17 mouse cellular contexts compared by ENCODE assay signal in genomic region chr10:80765746-80766145, GRCm38 (mm10). TPM values are rescaled to one million over a fixed set of nuclear protein-coding genes. Genes with fewer than 3 reads are reported as not detected.
A peak's percentile ranks its signal among the peaks of the same experiment; 100 is the strongest.
DNase-seq lines count a peak whose midpoint lies in the region; ATAC-seq and TF ChIP-seq lines count a peak whose summit lies in the region.
"Had no signal": no experiment of that assay in that cellular context is flagged by ENCODE, and none has a peak within 500 bp of the region (broad histone marks: within the 10 kb centered on the region; RNA-seq: fewer than 3 reads in every experiment).

No protein-coding gene starts in this region.

- ATAC-seq in heart, postnatal 0 days (ENCODE audit: insufficient read depth, low read depth): no peak
- ATAC-seq in lung, embryonic 16.5 days (ENCODE audit: low read depth): peak; percentile 17; the same call in 1 of the 2 replicates
- no peak for ATAC-seq in erythroid progenitor cell, adult 5-6 weeks (replicated peaks; ENCODE audit: low FRiP score, poor library complexity, severe bottlenecking)
- no peak for ATAC-seq in neural tube, embryonic 15.5 days (ENCODE audit: low FRiP score)
- ATAC-seq: forebrain, embryonic 16.5 days had no signal

- H3K9ac ChIP-seq in heart, postnatal 0 days (replicated peaks; ENCODE audit: low read depth, low read length): no peak overlapping the region
- 0 out of 2 replicates have a peak overlapping the region, but pooled peaks have one; percentile 9 for H3K9ac ChIP-seq in lung, embryonic 16.5 days (ENCODE audit: low read length)
- no peak overlapping the region for H3K9ac ChIP-seq in neural tube, embryonic 15.5 days (replicated peaks)
- H3K9ac ChIP-seq: liver, embryonic 13.5 days had no signal

- TF ChIP-seq CTCF in heart, postnatal 0 days (IDR thresholded peaks at IDR 0.05; ENCODE audit: low read depth): no peak
- no peak for TF ChIP-seq CTCF in lung, adult 2 months (IDR thresholded peaks at IDR 0.05; ENCODE audit: insufficient read depth, low read length)

- no peaks in the 10 kb centered on the region for H3K9me3 ChIP-seq in heart, postnatal 0 days (replicated peaks; ENCODE audit: control insufficient read depth, low read length)
- no peaks in the 10 kb centered on the region for H3K9me3 ChIP-seq in lung, embryonic 16.5 days (ENCODE audit: control insufficient read depth, low read length)
- no peaks in the 10 kb centered on the region for H3K9me3 ChIP-seq in neural tube, embryonic 15.5 days (replicated peaks)
- H3K9me3 ChIP-seq: heart, embryonic 10.5 days; hindbrain, embryonic 10.5 days; liver, embryonic 13.5 days had no signal

- no peak for TF ChIP-seq POLR2A in lung, adult 2 months (IDR thresholded peaks at IDR 0.05; ENCODE audit: borderline replicate concordance, extremely low read depth, low read depth, low read length)

- no peak for TF ChIP-seq EP300 in heart, postnatal 0 days (IDR thresholded peaks at IDR 0.05; ENCODE audit: low read depth)

- H3K4me1 ChIP-seq in heart, postnatal 0 days (ENCODE audit: control insufficient read depth, insufficient read depth): peaks cover 26% of the 10 kb centered on the region
- peaks cover 12% of the 10 kb centered on the region for H3K4me1 ChIP-seq in lung, embryonic 16.5 days (replicated peaks; ENCODE audit: control insufficient read depth, insufficient read depth, low read length)
- H3K4me1 ChIP-seq in lung, adult 2 months (ENCODE audit: control insufficient read depth, insufficient read depth, low read length): peaks cover 7% of the 10 kb centered on the region
- H3K4me1 ChIP-seq in neural tube, embryonic 15.5 days: peaks cover 19% of the 10 kb centered on the region

- no peak overlapping the region for H3K4me3 ChIP-seq in heart, postnatal 0 days (ENCODE audit: low read depth, low read length)
- no peak overlapping the region for H3K4me3 ChIP-seq in lung, embryonic 16.5 days (ENCODE audit: low read length)
- no peak overlapping the region for H3K4me3 ChIP-seq in lung, adult 2 months (replicated peaks; ENCODE audit: extremely low read depth, low read depth, low read length)
- H3K4me3 ChIP-seq in neural tube, embryonic 15.5 days (replicated peaks): no peak overlapping the region
- H3K4me3 ChIP-seq: heart, embryonic 10.5 days; hindbrain, embryonic 10.5 days; liver, embryonic 13.5 days had no signal

- H3K36me3 ChIP-seq in heart, postnatal 0 days (replicated peaks; ENCODE audit: control insufficient read depth, insufficient read depth, low read length): peaks cover 58% of the 10 kb centered on the region
- H3K36me3 ChIP-seq in lung, embryonic 16.5 days (ENCODE audit: control insufficient read depth, insufficient read depth, low read length): peaks cover 18% of the 10 kb centered on the region
- peaks cover 48% of the 10 kb centered on the region for H3K36me3 ChIP-seq in neural tube, embryonic 15.5 days

- H3K4me2 ChIP-seq in heart, postnatal 0 days (ENCODE audit: low read depth, low read length): no peak overlapping the region
- no peak overlapping the region for H3K4me2 ChIP-seq in lung, embryonic 16.5 days (ENCODE audit: low read depth, low read length)
- no peak overlapping the region for H3K4me2 ChIP-seq in neural tube, embryonic 15.5 days
- H3K4me2 ChIP-seq: liver, embryonic 13.5 days had no signal

- 0 out of 2 replicates have a peak overlapping the region, but pooled peaks have one; percentile 65 for H3K27ac ChIP-seq in heart, postnatal 0 days (ENCODE audit: low read depth)
- H3K27ac ChIP-seq in lung, embryonic 16.5 days (ENCODE audit: low read length): peak overlapping the region; percentile 77
- H3K27ac ChIP-seq in neural tube, embryonic 15.5 days (replicated peaks): no peak overlapping the region
- H3K27ac ChIP-seq: heart, embryonic 10.5 days; hindbrain, embryonic 10.5 days; liver, embryonic 13.5 days had no signal

- WGBS in heart, postnatal 0 days: 79% methylated on average over 2 of the region's 2 CpGs
- 54% methylated on average over 2 of the region's 2 CpGs for WGBS in lung, embryonic 16.5 days
- WGBS in lung, adult 2 months: 48% methylated on average over 2 of the region's 2 CpGs
- WGBS in neural tube, embryonic 15.5 days: 89% methylated on average over 2 of the region's 2 CpGs

- DNase-seq in heart, postnatal 0 days (ENCODE audit: low spot score): no peak
- no peak for DNase-seq in heart, adult 9 months (ENCODE audit: low spot score in 2 of 2)
- no peak for DNase-seq in lung, adult 2 months
- peak; percentile 71 for DNase-seq in adrenal gland, postnatal 14 days
- DNase-seq: cerebellum, adult 9-10 months; layer of hippocampus, adult 9-11 months; liver, embryonic 13.5 days; midbrain, embryonic 14.5 days; right cerebral cortex, postnatal 14 days; thymus, adult 18-20 months had no signal

- no peaks in the 10 kb centered on the region for H3K27me3 ChIP-seq in heart, postnatal 0 days (ENCODE audit: control insufficient read depth, insufficient read depth, low read length)
- no peaks in the 10 kb centered on the region for H3K27me3 ChIP-seq in lung, embryonic 16.5 days (ENCODE audit: control insufficient read depth, insufficient read depth, low read depth, low read length)
- no peaks in the 10 kb centered on the region for H3K27me3 ChIP-seq in neural tube, embryonic 15.5 days (replicated peaks)
- H3K27me3 ChIP-seq: liver, embryonic 13.5 days had no signal

RNA-seq across cellular contexts. Expression of gene Dot1l, which starts 10.7 kb away (rescaled TPM):
- 19.4 and 32.8 TPM in 2 replicates for total RNA-seq in heart, postnatal 0 days (2014; rRNA removed; ENCODE audit: low replicate concordance)
- 13.1 and 14.0 TPM in 2 replicates for polyA plus RNA-seq in heart, postnatal 0 days (2015; fragmentation: Nextera tagmentation; extraction: Ambion mirVana)
- 15.4 and 17.5 TPM in 2 replicates for polyA plus RNA-seq in lung, embryonic 16.5 days (2015; fragmentation: Nextera tagmentation; extraction: Ambion mirVana)
- 29.9 and 43.0 TPM in 2 replicates for polyA plus RNA-seq in lung, adult 2 months (2012; rRNA removed)
- total RNA-seq in adrenal gland, postnatal 14 days (2021): 82.3 and 90.7 TPM in 2 replicates
- total RNA-seq in erythroid progenitor cell, adult 5-6 weeks (2015; ENCODE audit: low replicate concordance): 69.6 and 105 TPM in 2 replicates
- total RNA-seq in erythroid progenitor cell, adult 5-6 weeks (2017; ENCODE audit: low replicate concordance): 51.7 and 61.7 TPM in 2 replicates
- 19.3 and 20.3 TPM in 2 replicates for polyA plus RNA-seq in neural tube, embryonic 15.5 days (2015; fragmentation: Nextera tagmentation; extraction: Ambion mirVana)

RNA-seq across cellular contexts. Expression of gene Ap3d1, which starts 23.7 kb away (rescaled TPM):
- total RNA-seq in heart, postnatal 0 days (2014; rRNA removed; ENCODE audit: low replicate concordance): 72.7 and 77.9 TPM in 2 replicates
- 31.6 and 34.3 TPM in 2 replicates for polyA plus RNA-seq in heart, postnatal 0 days (2015; fragmentation: Nextera tagmentation; extraction: Ambion mirVana)
- polyA plus RNA-seq in lung, embryonic 16.5 days (2015; fragmentation: Nextera tagmentation; extraction: Ambion mirVana): 59.6 and 59.9 TPM in 2 replicates
- 111 and 136 TPM in 2 replicates for polyA plus RNA-seq in lung, adult 2 months (2012; rRNA removed)
- total RNA-seq in adrenal gland, postnatal 14 days (2021): 80.3 and 85.6 TPM in 2 replicates
- total RNA-seq in erythroid progenitor cell, adult 5-6 weeks (2015; ENCODE audit: low replicate concordance): 42.8 and 69.6 TPM in 2 replicates
- total RNA-seq in erythroid progenitor cell, adult 5-6 weeks (2017; ENCODE audit: low replicate concordance): 66.0 and 111 TPM in 2 replicates
- polyA plus RNA-seq in neural tube, embryonic 15.5 days (2015; fragmentation: Nextera tagmentation; extraction: Ambion mirVana): 108 and 115 TPM in 2 replicates

RNA-seq across cellular contexts. Expression of gene Sf3a2, which starts 32.3 kb away (rescaled TPM):
- total RNA-seq in heart, postnatal 0 days (2014; rRNA removed; ENCODE audit: low replicate concordance): 8.8 and 12.7 TPM in 2 replicates
- polyA plus RNA-seq in heart, postnatal 0 days (2015; fragmentation: Nextera tagmentation; extraction: Ambion mirVana): 25.2 and 26.0 TPM in 2 replicates
- 60.9 and 75.7 TPM in 2 replicates for polyA plus RNA-seq in lung, embryonic 16.5 days (2015; fragmentation: Nextera tagmentation; extraction: Ambion mirVana)
- polyA plus RNA-seq in lung, adult 2 months (2012; rRNA removed): 35.7 and 38.7 TPM in 2 replicates
- 47.6 and 52.2 TPM in 2 replicates for total RNA-seq in adrenal gland, postnatal 14 days (2021)
- 34.2 and 48.6 TPM in 2 replicates for total RNA-seq in erythroid progenitor cell, adult 5-6 weeks (2015; ENCODE audit: low replicate concordance)
- 16.8 and 18.1 TPM in 2 replicates for total RNA-seq in erythroid progenitor cell, adult 5-6 weeks (2017; ENCODE audit: low replicate concordance)
- polyA plus RNA-seq in neural tube, embryonic 15.5 days (2015; fragmentation: Nextera tagmentation; extraction: Ambion mirVana): 53.3 and 59.8 TPM in 2 replicates

RNA-seq across cellular contexts. Expression of gene Plekhj1, which starts 32.7 kb away (rescaled TPM):
- total RNA-seq in heart, postnatal 0 days (2014; rRNA removed; ENCODE audit: low replicate concordance): 29.3 and 50.6 TPM in 2 replicates
- 41.8 and 44.4 TPM in 2 replicates for polyA plus RNA-seq in heart, postnatal 0 days (2015; fragmentation: Nextera tagmentation; extraction: Ambion mirVana)
- polyA plus RNA-seq in lung, embryonic 16.5 days (2015; fragmentation: Nextera tagmentation; extraction: Ambion mirVana): 92.7 and 100 TPM in 2 replicates
- 51.2 and 58.8 TPM in 2 replicates for polyA plus RNA-seq in lung, adult 2 months (2012; rRNA removed)
- total RNA-seq in adrenal gland, postnatal 14 days (2021): 59.5 and 71.1 TPM in 2 replicates
- 71.0 and 81.7 TPM in 2 replicates for total RNA-seq in erythroid progenitor cell, adult 5-6 weeks (2015; ENCODE audit: low replicate concordance)
- 18.9 and 38.1 TPM in 2 replicates for total RNA-seq in erythroid progenitor cell, adult 5-6 weeks (2017; ENCODE audit: low replicate concordance)
- polyA plus RNA-seq in neural tube, embryonic 15.5 days (2015; fragmentation: Nextera tagmentation; extraction: Ambion mirVana): 135 and 146 TPM in 2 replicates

RNA-seq across cellular contexts. Expression of gene Amh, which starts 39.3 kb away (rescaled TPM):
- total RNA-seq in heart, postnatal 0 days (2014; rRNA removed; ENCODE audit: low replicate concordance): 4.0 TPM in 1 of 2 replicates, not detected in the other
- polyA plus RNA-seq in heart, postnatal 0 days (2015; fragmentation: Nextera tagmentation; extraction: Ambion mirVana): 0.18 and 0.22 TPM in 2 replicates
- 0.13 TPM in 1 of 2 replicates, not detected in the other for polyA plus RNA-seq in lung, embryonic 16.5 days (2015; fragmentation: Nextera tagmentation; extraction: Ambion mirVana)
- polyA plus RNA-seq in lung, adult 2 months (2012; rRNA removed): 0.62 and 1.3 TPM in 2 replicates
- total RNA-seq in adrenal gland, postnatal 14 days (2021): 0.74 and 0.94 TPM in 2 replicates
- not detected in 2 replicates for total RNA-seq in erythroid progenitor cell, adult 5-6 weeks (2015; ENCODE audit: low replicate concordance)
- not detected in 2 replicates for total RNA-seq in erythroid progenitor cell, adult 5-6 weeks (2017; ENCODE audit: low replicate concordance)
- polyA plus RNA-seq in neural tube, embryonic 15.5 days (2015; fragmentation: Nextera tagmentation; extraction: Ambion mirVana): not detected in 2 replicates
- polyA plus RNA-seq: forebrain, embryonic 16.5 days; heart, embryonic 10.5 days; kidney, embryonic 14.5 days; liver, embryonic 13.5 days; midbrain, embryonic 14.5 days had no signal
